Mouse (Mus musculus) liver, embryonic 15.5 days (tissue): ENCODE results near the gene Slc44a5. TPM values are rescaled to one million over a fixed set of nuclear protein-coding genes. Genes with fewer than 3 reads are reported as not detected.

ENCODE experiments used
- ATAC-seq: fragments of 200-750 bp; cut with Nextera tagmentation; 2 replicates; pipeline ENCODE4 v1.8.0; 2017; ENCODE audit warnings: moderate number of reproducible peaks, mild to moderate bottlenecking, moderate library complexity; ENCODE audit not compliant: insufficient read depth
- H3K27ac ChIP-seq: fragments of 300-500 bp; sonication (generic); replicated peaks from 2 replicates; pipeline ENCODE4 v1.5.1; 2015; ENCODE audit warnings: mild to moderate bottlenecking, inconsistent platforms
- H3K27me3 ChIP-seq: fragments of 300-500 bp; sonication (generic); 2 replicates; pipeline ENCODE4 v1.6.1; 2015; ENCODE audit warnings: mild to moderate bottlenecking, inconsistent platforms
- H3K36me3 ChIP-seq: fragments of 300-500 bp; sonication (generic); replicated peaks from 2 replicates; pipeline ENCODE4 v1.6.1; 2015; ENCODE audit warnings: moderate library complexity, mild to moderate bottlenecking, inconsistent platforms
- H3K4me1 ChIP-seq: fragments of 300-500 bp; sonication (generic); replicated peaks from 2 replicates; pipeline ENCODE4 v1.6.1; 2015; ENCODE audit warnings: inconsistent platforms
- H3K4me2 ChIP-seq: fragments of 300-500 bp; sonication (generic); 2 replicates; pipeline ENCODE4 v1.6.1; 2015; ENCODE audit warnings: moderate library complexity, mild to moderate bottlenecking, inconsistent platforms
- H3K4me3 ChIP-seq: fragments of 300-500 bp; sonication (generic); replicated peaks from 2 replicates; pipeline ENCODE4 v1.5.1; 2015; ENCODE audit warnings: mild to moderate bottlenecking, inconsistent platforms
- H3K9ac ChIP-seq: fragments of 300-500 bp; sonication (generic); 2 replicates; pipeline ENCODE4 v1.6.1; 2015; ENCODE audit warnings: moderate library complexity, mild to moderate bottlenecking, inconsistent platforms
- H3K9me3 ChIP-seq: fragments of 300-500 bp; sonication (generic); replicated peaks from 2 replicates; pipeline ENCODE4 v1.6.1; 2016; ENCODE audit warnings: inconsistent platforms
- WGBS: fragments of 180-500 bp; shearing (Covaris S2); methylation state at CpG from one replicate; pipeline ENCODE4 v1.1.7; 2015; ENCODE audit warnings: mixed read lengths; ENCODE audit not compliant: insufficient replicate concordance; 5-methylcytosine and 5-hydroxymethylcytosine counted together
- polyA plus RNA-seq: library from polyadenylated mRNA; unstranded; fragments of >200 nt; fragmentation: Nextera tagmentation; extraction: Ambion mirVana; gene quantifications from 2 replicates; pipeline ENCODE4 v1.2.1, GENCODE M21; 2015

The Slc44a5 gene
- polyA plus RNA-seq = 0.10 and 0.29 TPM in 2 replicates

GRCm38 (mm10) chr3:153973171-153973948 is at the start of gene Slc44a5:
Slc44a5 (plus strand) TSS chr3:153973436.
- no peaks in the 10 kb centered on the region for H3K9me3 ChIP-seq
- H3K9ac ChIP-seq = no peak within 1 kb of the TSS
- ATAC-seq = no peak

GRCm38 (mm10) chr3:153926333-153926732 is 46.9 kb upstream of the Slc44a5 start:
- Histone ChIP-seq H3K9ac (no peak overlapping the region), H3K4me2 (no peak overlapping the region), H3K4me1 (peaks cover 3% of the 10 kb centered on the region; the same call in 1 of the 2 replicates), H3K36me3 (peaks cover 63% of the 10 kb centered on the region), H3K9me3 (no peaks in the 10 kb centered on the region), H3K27me3 (no peaks in the 10 kb centered on the region), H3K27ac (no peak overlapping the region), H3K4me3 (no peak overlapping the region)
- ATAC-seq = no peak
- WGBS = 86% methylated on average over 7 of the region's 7 CpGs

More at GRCm38 (mm10) chr3:153973171-153973948, at the start of gene Slc44a5:
- H3K4me3 ChIP-seq = peak within 1 kb of the TSS; percentile 22
- peaks cover 67% of the 10 kb centered on the region for H3K27me3 ChIP-seq
- peak within 1 kb of the TSS; percentile 46 for H3K4me2 ChIP-seq
- H3K27ac ChIP-seq = no peak within 1 kb of the TSS
- no peaks in the 10 kb centered on the region for H3K36me3 ChIP-seq
- no peaks in the 10 kb centered on the region for H3K4me1 ChIP-seq
- WGBS = 1% methylated on average over 65 of the region's 66 CpGs

GRCm38 (mm10) chr3:153929526-153929925 is 43.7 kb upstream of the Slc44a5 start:
- ATAC-seq = no peak
- Histone ChIP-seq H3K4me3 (no peak overlapping the region), H3K4me2 (no peak overlapping the region), H3K4me1 (0 out of 2 replicates have a peak, but pooled peaks cover 3% of the 10 kb centered on the region), H3K36me3 (peaks cover 71% of the 10 kb centered on the region), H3K27ac (no peak overlapping the region), H3K27me3 (no peaks in the 10 kb centered on the region), H3K9ac (no peak overlapping the region), H3K9me3 (no peaks in the 10 kb centered on the region)
- WGBS = 79% methylated on average over 11 of the region's 11 CpGs

- Histone ChIP-seq H3K4me1 (0 out of 2 replicates have a peak, but pooled peaks cover 3% of the 10 kb centered on the region), H3K27me3 (no peaks in the 10 kb centered on the region), H3K36me3 (peaks cover 68% of the 10 kb centered on the region), H3K4me2 (no peak overlapping the region), H3K27ac (no peak overlapping the region), H3K4me3 (no peak overlapping the region), H3K9me3 (no peaks in the 10 kb centered on the region), H3K9ac (no peak overlapping the region)
- ATAC-seq = peak; percentile 29; the same call in 1 of the 2 replicates
- 68% methylated on average over 5 of the region's 5 CpGs for WGBS
Observed at GRCm38 (mm10) chr3:153932461-153932860, 40.8 kb upstream of the Slc44a5 start.

GRCm38 (mm10) chr3:153935878-153936277 is 37.4 kb upstream of the Slc44a5 start:
- no peak overlapping the region for H3K4me2 ChIP-seq
- no peak overlapping the region for H3K27ac ChIP-seq
- peaks cover 62% of the 10 kb centered on the region for H3K36me3 ChIP-seq
- 70% methylated on average over 9 of the region's 9 CpGs for WGBS
- H3K9ac ChIP-seq = no peak overlapping the region
- H3K4me1 ChIP-seq = 0 out of 2 replicates have a peak, but pooled peaks cover 3% of the 10 kb centered on the region
- H3K4me3 ChIP-seq = no peak overlapping the region
- no peaks in the 10 kb centered on the region for H3K27me3 ChIP-seq
- no peak for ATAC-seq
- no peaks in the 10 kb centered on the region for H3K9me3 ChIP-seq

GRCm38 (mm10) chr3:153937116-153937810 is 36.0 kb upstream of the Slc44a5 start:
- H3K27ac ChIP-seq = no peak overlapping the region
- H3K4me2 ChIP-seq = no peak overlapping the region
- no peak for ATAC-seq
- peaks cover 59% of the 10 kb centered on the region for H3K36me3 ChIP-seq
- H3K9me3 ChIP-seq = no peaks in the 10 kb centered on the region
- H3K4me1 ChIP-seq = peaks cover 12% of the 10 kb centered on the region
- WGBS = 84% methylated on average over 17 of the region's 17 CpGs
- H3K9ac ChIP-seq = no peak overlapping the region
- no peak overlapping the region for H3K4me3 ChIP-seq
- H3K27me3 ChIP-seq = no peaks in the 10 kb centered on the region

- Histone ChIP-seq H3K9me3 (no peaks in the 10 kb centered on the region), H3K9ac (no peak overlapping the region), H3K36me3 (peaks cover 35% of the 10 kb centered on the region), H3K4me3 (no peak overlapping the region), H3K27me3 (no peaks in the 10 kb centered on the region), H3K4me1 (peaks cover 36% of the 10 kb centered on the region), H3K27ac (no peak overlapping the region), H3K4me2 (no peak overlapping the region)
- ATAC-seq = no peak
- WGBS = 68% methylated on average over 8 of the region's 8 CpGs
Observed at GRCm38 (mm10) chr3:153940021-153940420, 33.2 kb upstream of the Slc44a5 start.

GRCm38 (mm10) chr3:153940486-153940885 is 32.8 kb upstream of the Slc44a5 start:
- no peak overlapping the region for H3K9ac ChIP-seq
- H3K4me1 ChIP-seq = peaks cover 40% of the 10 kb centered on the region
- ATAC-seq = no peak
- H3K9me3 ChIP-seq = no peaks in the 10 kb centered on the region
- no peaks in the 10 kb centered on the region for H3K27me3 ChIP-seq
- H3K4me2 ChIP-seq = no peak overlapping the region
- no peak overlapping the region for H3K4me3 ChIP-seq
- H3K27ac ChIP-seq = no peak overlapping the region
- H3K36me3 ChIP-seq = peaks cover 32% of the 10 kb centered on the region
- 80% methylated on average over 9 of the region's 9 CpGs for WGBS

- Histone ChIP-seq H3K27ac (no peak overlapping the region), H3K4me2 (no peak overlapping the region), H3K36me3 (peaks cover 27% of the 10 kb centered on the region), H3K4me1 (peaks cover 40% of the 10 kb centered on the region), H3K4me3 (no peak overlapping the region), H3K9ac (no peak overlapping the region), H3K9me3 (no peaks in the 10 kb centered on the region), H3K27me3 (no peaks in the 10 kb centered on the region)
- no peak for ATAC-seq
- 87% methylated on average over 13 of the region's 13 CpGs for WGBS
Observed at GRCm38 (mm10) chr3:153941613-153942012, 31.6 kb upstream of the Slc44a5 start.

GRCm38 (mm10) chr3:153943003-153943640 is 30.1 kb upstream of the Slc44a5 start:
- Histone ChIP-seq H3K36me3 (peaks cover 14% of the 10 kb centered on the region), H3K27me3 (no peaks in the 10 kb centered on the region), H3K4me3 (peak overlapping the region; percentile 82), H3K9me3 (no peaks in the 10 kb centered on the region), H3K4me2 (peak overlapping the region; percentile 79), H3K27ac (peak overlapping the region; percentile 86; the same call in 1 of the 2 replicates), H3K9ac (0 out of 2 replicates have a peak overlapping the region, but pooled peaks have one; percentile 82), H3K4me1 (peaks cover 40% of the 10 kb centered on the region)
- ATAC-seq = no peak
- 52% methylated on average over 12 of the region's 12 CpGs for WGBS

- Histone ChIP-seq H3K27ac (peak overlapping the region; percentile 86), H3K9ac (peak overlapping the region; percentile 82), H3K4me2 (peak overlapping the region; percentile 79), H3K9me3 (no peaks in the 10 kb centered on the region), H3K27me3 (no peaks in the 10 kb centered on the region), H3K4me1 (peaks cover 40% of the 10 kb centered on the region), H3K4me3 (peak overlapping the region; percentile 82), H3K36me3 (peaks cover 6% of the 10 kb centered on the region; the same call in 1 of the 2 replicates)
- ATAC-seq = peak; percentile 44
- WGBS = under 1% methylated on average over 19 of the region's 19 CpGs
Observed at GRCm38 (mm10) chr3:153943901-153944334, 29.3 kb upstream of the Slc44a5 start.
